Mouse (Mus musculus) left cerebral cortex, adult 2 months (tissue): ENCODE measurements at regions not wholly inside any gene's neighbourhood (a gene's known extent, or its start where the extent isn't known, plus 50 kb on each side); places are given as distances from the start of the nearest gene placed in this dataset.

Source experiments
- DNase-seq, 2 experiments: peaks; one replicate each; pipeline ENCODE4 v3.0.0; 2021 to 2022; ENCODE audit warnings: low spot score in 2 of 2, mixed read lengths in 1 of 2; ENCODE audit errors: extremely low spot score in 1 of 2
- H3K27ac ChIP-seq: fragments of 200-600 bp; 2 replicates; pipeline ENCODE4 v1.8.1; 2022
- H3K4me3 ChIP-seq: fragments of 200-600 bp; 2 replicates; pipeline ENCODE4 v1.8.1; 2022
- CTCF ChIP-seq: fragments of 200-600 bp; IDR thresholded peaks from 2 replicates; pipeline ENCODE4 v1.8.1; 2022; ENCODE audit warnings: antibody characterized with exemption, mild to moderate bottlenecking, moderate library complexity
- intact Hi-C: fragments of 180-260 bp; cut with DNase I; formaldehyde crosslinking; loops from one replicate; pipeline ENCODE4 v1.15.1; 2025

DNA sequence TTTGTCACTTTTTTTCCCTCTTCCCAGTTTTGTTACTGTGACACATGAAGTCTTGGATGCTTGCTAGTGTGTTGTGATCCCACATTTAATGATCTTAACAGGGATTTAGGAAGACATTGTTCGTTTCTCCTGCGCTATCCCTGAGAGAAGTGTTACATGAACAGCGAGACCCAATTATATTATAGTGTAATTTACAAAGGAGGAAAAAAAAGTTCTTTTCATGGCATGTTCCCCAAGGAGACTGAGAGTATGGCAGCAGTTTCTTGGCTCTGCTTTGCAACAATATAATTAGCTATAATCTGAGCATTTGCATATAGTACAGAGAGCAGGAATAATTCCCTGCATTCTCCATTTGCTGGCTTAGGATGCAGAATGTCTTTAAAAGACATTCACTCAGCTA, 168.6 kb downstream of the Insc start:
- DNase-seq = no peak
- intact Hi-C loops = no loop called here
- no peak for TF ChIP-seq CTCF
- H3K27ac ChIP-seq = no peak overlapping the region
- no peak overlapping the region for H3K4me3 ChIP-seq

DNA sequence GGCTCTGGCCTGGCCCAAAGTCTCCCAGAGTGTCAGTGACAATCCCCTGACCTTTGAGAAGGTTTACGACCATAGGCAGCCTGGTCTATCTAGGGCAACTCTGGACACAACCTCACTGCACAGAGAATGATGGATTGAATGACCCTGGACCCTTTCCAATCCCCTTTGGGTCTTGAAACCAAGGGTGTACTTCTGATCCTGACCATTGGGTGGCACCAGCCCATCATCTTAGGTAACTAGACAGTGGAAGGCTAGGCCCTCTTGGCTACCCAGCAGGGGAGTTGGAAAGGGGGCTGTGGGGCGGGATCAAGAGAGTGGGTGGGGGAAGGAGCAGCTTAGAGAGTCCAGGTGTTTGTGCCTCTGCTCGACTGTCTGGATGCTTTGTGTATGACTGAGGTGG, 178.7 kb downstream of the Insc start:
- H3K4me3 ChIP-seq = no peak overlapping the region
- H3K27ac ChIP-seq = no peak overlapping the region
- intact Hi-C loops = loop anchor here (2.0 to 10.0 kb wide), 5 partner anchors 205 to 1119 kb away; no protein-coding TSS in a partner anchor
- DNase-seq = peak; percentile 56 to 68
- TF ChIP-seq CTCF = peak; percentile 78

DNA sequence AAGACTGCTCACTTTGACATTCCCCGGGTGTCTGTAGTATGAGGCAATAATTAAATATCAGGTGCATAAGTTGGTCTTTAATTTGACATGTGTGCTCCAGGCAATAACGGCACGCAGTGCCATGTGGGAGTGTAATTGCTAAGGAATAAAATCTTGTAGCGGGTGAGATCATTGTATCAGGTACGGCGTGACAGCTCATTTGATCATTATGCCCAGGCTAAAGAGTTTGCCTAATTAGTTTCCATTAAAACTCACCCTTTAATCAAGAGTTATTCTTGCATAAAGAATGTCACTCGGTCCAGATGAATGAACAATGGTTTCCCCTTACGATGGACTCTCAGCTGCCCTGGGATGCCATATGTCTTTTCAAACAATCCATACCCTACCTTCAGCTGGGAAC, 190.4 kb downstream of the Insc start:
- Histone ChIP-seq H3K27ac (no peak overlapping the region), H3K4me3 (no peak overlapping the region)
- no peak for DNase-seq
- intact Hi-C loops = no loop called here
- TF ChIP-seq CTCF = no peak

DNA sequence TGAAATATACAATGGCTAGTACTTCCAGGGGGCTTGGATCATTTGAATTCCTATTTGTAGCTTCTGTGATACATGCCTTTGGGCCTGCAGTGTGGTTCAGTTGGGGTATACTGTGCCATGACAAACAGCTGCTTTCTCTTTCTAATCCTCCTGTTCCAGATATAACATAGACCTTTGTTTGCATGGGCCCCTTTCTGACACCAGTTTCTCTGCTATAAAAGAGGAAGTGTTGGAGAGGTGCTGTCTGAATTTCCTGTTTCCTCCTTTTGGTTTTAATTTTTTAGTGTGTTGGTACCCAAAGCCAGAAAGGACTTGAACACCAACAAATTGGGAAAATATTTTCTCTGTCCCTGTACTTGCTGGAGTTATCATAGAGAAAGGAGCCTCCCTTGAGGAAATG, 207.3 kb downstream of the Insc start:
- intact Hi-C loops = no loop called here
- no peak for DNase-seq
- Histone ChIP-seq H3K27ac (no peak overlapping the region), H3K4me3 (no peak overlapping the region)
- no peak for TF ChIP-seq CTCF

DNA sequence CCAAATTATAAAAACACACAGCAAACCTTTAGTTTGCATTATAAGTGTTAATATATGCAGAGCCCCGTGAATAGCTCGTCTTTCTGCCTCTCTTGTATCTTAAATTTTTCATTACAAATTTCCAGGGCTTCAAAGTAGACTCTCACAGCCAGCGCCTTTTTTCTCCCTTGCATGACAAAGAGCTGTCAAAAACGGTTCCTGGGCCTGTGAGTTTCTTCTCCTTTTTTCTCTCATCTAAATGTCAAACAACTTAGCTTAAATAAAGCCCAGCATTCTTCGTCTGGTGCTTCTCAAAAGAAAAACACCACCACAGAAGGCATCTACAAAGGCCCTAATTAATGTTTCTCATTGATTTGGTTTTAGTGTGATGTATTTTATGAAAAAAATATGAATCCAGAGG, 219.7 kb downstream of the Insc start:
- Histone ChIP-seq H3K27ac (no peak overlapping the region), H3K4me3 (no peak overlapping the region)
- DNase-seq = no peak
- intact Hi-C loops = no loop called here
- TF ChIP-seq CTCF = no peak

DNA sequence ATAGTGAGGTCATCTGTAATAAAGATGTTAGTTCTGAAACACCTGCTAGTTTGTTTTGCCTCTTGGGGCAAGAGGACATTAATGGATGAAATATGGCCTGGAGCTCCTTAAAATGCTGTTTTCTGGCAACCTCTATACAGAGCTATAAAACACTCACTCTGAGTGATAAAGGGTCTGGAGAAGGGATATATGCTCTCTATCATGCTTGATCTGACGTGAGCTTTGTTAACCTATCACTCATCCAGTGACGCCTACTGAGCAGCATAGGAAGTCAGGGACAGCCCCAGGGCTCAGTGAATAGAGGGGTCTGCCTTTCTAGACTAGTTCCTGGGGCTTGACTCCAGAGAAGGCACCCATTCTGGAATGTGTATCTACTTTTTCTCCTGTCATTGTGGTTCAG, 222.4 kb downstream of the Insc start:
- TF ChIP-seq CTCF = no peak
- Histone ChIP-seq H3K27ac (no peak overlapping the region), H3K4me3 (no peak overlapping the region)
- DNase-seq = no peak
- intact Hi-C loops = no loop called here

DNA sequence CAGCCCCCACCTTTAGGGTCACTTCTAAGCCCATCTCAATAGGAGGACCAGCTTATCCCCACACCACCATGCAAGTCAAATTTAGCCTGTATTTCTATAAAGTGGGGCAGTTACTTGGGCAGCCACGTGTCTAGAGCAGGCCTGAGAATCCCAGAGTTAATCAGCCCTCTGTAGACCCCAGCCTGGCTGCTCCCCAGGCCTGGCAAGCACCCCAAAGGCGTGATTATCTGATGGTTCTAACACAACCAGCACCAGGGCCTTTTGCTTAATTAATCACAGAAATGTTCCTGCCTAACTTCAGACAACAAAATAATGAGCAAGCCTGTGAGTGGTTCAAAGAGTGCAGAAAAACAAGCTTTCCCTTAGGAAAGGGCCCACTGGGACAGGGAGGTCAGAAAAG, 243.0 kb downstream of the Insc start:
- intact Hi-C loops = no loop called here
- DNase-seq = no peak
- no peak overlapping the region for H3K27ac ChIP-seq
- no peak overlapping the region for H3K4me3 ChIP-seq
- TF ChIP-seq CTCF = no peak

DNA sequence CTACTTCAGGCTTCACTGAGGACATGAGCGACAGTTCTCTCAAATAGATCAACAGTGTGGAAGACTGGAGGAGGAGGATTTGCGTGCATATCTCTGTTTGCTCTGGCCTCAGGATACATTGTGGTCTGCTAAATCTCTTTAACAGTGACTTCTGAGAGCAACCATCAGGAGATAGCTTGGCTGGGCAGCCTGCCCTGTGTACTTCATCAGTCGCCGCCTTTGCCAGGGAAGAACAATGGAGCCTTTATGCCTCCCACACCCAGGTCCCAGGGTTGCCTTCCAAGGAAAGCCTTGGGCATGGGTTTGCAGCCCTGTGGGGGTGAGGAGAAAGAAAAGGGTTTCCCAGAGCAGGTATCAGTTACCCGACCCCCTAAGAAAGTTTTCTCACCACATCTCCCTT, 247.8 kb downstream of the Insc start:
- no peak for TF ChIP-seq CTCF
- Histone ChIP-seq H3K4me3 (no peak overlapping the region), H3K27ac (no peak overlapping the region)
- DNase-seq = no peak
- intact Hi-C loops = no loop called here

DNA sequence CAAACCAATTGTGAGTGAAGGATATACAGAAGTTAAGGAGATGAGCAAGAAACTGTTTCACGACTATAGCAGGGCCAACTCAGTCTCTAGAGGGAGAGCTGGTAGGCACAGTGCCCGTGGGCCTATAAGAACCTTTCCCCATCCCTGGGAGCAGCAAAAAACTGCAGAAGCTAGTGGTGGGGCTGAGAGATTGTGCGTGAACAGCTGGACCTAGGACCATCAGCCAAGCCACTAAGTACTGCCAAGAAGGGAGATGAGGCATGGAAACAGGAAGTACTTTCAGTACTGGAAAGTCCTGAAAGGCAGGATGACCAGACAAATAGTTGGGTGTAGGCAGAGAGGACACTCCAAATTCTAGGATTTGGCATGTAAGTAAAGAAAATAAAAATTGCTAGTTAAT, 248.9 kb downstream of the Insc start:
- Histone ChIP-seq H3K27ac (no peak overlapping the region), H3K4me3 (no peak overlapping the region)
- DNase-seq = no peak
- intact Hi-C loops = no loop called here
- TF ChIP-seq CTCF = no peak

DNA sequence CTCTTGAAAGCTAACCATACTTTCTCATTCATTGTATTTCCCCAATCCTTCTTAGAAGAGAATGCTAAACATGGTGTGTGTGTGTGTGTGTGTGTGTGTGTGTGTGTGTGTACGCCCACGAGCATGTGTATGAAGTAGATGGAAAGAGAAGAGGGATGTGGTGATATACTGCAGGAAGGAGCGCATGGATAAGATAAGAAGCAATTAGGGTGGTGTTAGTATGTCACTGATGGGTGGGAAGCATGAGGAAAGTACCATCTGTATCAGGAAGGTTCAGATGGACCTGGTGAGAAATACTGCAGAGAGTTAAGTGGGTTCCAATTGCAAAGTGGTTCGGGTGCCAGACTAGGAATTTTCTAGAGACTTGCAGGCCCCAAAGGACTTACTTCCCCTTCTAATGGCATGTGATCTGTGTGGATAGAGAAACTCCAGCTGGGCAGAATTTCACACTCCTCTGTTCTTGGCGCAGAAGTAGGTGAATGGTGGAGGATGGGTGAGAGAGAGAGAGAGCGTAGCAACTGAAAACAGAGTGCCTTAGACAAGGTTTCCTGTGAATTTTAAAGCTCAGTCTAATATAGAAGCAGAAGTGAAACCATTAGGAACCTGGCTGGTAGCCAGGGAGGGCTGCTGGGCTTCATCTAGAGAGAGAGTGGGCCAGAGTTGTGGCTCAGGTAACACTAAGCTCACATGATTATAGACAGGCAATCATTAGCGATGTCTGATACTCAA, 257.5 kb downstream of the Insc start:
- Histone ChIP-seq H3K27ac (no peak overlapping the region), H3K4me3 (no peak overlapping the region)
- DNase-seq = peak in 1 of 2 experiments; percentile 13
- no peak for TF ChIP-seq CTCF
- intact Hi-C loops = no loop called here

DNA sequence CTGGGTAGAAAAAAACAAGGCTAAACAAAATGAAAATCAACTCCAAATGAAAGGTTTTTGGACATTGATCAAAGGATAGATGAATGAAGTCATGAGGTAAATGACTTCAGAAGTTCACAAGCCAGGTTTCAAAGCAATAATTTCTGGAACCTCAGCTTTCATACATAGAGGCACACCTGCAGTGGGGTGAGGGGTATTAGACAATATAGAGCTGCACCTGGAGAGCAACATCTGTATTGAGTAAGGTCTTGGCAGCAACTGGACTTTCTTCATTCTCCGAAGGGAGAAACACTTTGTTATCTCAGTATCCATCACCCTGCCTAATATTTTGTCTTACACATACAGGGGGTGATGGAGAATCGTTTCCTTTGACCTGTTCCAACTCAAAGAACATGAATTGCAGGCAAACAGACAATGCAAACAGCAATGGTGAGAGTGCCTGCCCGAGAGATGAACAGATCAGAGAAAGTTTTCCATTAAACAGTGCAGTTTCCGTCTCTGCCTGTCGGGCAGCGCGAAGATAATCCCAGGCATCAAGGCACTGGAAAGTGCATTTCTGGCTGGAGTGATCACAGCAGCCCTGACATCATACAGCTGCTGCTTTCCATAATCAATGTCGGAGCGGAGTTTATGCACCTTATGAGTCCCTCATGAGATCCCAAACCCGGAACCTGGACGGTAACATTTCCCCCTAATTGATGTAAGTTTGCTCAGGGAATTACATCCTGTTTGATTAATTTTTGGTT, 270.9 kb downstream of the Insc start:
- TF ChIP-seq CTCF = no peak
- H3K27ac ChIP-seq = no peak overlapping the region
- intact Hi-C loops = no loop called here
- DNase-seq = no peak
- no peak overlapping the region for H3K4me3 ChIP-seq

DNA sequence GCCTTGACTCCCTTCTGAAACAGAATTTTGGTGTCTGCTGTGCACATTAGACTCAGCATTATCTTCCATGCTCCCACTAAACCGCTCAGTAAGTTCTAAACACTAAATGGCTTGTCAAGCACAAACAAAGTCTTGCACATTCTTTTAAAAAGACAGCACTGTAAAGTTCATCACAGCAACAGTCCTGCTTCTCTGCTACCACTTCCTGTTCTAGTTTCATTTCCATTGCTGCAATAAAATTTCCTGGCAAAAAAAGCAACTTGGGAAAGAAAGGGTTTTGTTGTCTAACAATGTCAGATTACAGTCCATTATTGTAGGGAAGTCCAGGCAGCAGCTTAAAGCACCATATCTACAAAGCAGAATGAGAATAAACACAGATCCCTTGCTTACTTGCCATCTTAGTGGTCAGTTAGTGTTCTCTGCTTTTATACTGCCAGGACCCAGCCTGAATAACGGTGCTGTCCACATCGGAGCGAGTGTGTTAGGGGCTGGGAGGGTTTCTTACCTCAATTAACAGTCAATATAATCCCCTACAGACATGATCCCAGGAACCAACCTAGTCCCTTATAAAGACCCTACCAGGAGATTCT, 276.0 kb downstream of the Insc start:
- Histone ChIP-seq H3K27ac (no peak overlapping the region), H3K4me3 (no peak overlapping the region)
- no peak for DNase-seq
- intact Hi-C loops = no loop called here
- no peak for TF ChIP-seq CTCF
